17 mouse cellular contexts compared by ENCODE assay signal in the genomic region with DNA sequence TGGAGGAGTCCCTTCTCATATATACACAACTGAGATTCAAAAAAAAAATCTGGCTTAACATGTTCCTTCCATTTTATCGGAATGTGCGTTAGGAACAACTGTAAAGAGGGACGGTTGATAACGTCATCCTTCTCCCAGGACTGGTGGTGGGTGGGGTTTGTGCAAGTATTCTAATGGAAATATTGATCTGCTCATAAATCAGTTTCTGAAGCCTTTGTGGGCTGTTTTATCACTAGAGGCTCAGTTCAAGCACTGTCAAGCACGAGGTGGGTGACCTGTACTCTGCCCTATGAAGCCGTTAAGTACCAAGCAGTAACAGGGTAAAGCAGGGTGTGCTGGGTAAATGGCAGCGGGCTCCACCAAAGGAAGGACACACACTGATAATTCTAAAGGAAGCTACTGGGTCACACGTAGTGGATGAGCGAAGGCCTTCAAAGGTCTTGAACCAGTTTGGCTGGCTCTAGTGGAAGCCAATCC. TPM values are rescaled to one million over a fixed set of nuclear protein-coding genes. Genes with fewer than 3 reads are reported as not detected.
A peak's percentile ranks its signal among the peaks of the same experiment; 100 is the strongest.
DNase-seq lines count a peak whose midpoint lies in the region; ATAC-seq and TF ChIP-seq lines count a peak whose summit lies in the region.
"Had no signal": no experiment of that assay in that cellular context is flagged by ENCODE, and none has a peak within 500 bp of the region (broad histone marks: within the 10 kb centered on the region; RNA-seq: fewer than 3 reads in every experiment).

No protein-coding gene starts in this region.

- H3K4me1 ChIP-seq in liver, adult 2 months (ENCODE audit: control insufficient read depth, insufficient read depth, low read length), result no peaks in the 10 kb centered on the region
- no peaks in the 10 kb centered on the region for H3K4me1 ChIP-seq in liver, postnatal 0 days (ENCODE audit: insufficient read depth)
- no peaks in the 10 kb centered on the region for H3K4me1 ChIP-seq in forebrain, postnatal 0 days (ENCODE audit: insufficient read depth)
- H3K4me1 ChIP-seq in intestine, embryonic 16.5 days (ENCODE audit: control insufficient read depth, insufficient read depth, low read length), result no peaks in the 10 kb centered on the region
- H3K4me1 ChIP-seq: heart, embryonic 12.5 days; lung, embryonic 15.5 days had no signal

- 78% methylated on average over 9 of the region's 9 CpGs for WGBS in liver, adult 2 months
- 76% methylated on average over 9 of the region's 9 CpGs for WGBS in liver, postnatal 0 days (ENCODE audit: insufficient replicate concordance)
- WGBS in forebrain, postnatal 0 days, result 83% methylated on average over 9 of the region's 9 CpGs
- WGBS in intestine, embryonic 16.5 days, result 61% methylated on average over 9 of the region's 9 CpGs

- no peaks in the 10 kb centered on the region for H3K27me3 ChIP-seq in liver, adult 2 months (ENCODE audit: control insufficient read depth, insufficient read depth, low read length)
- H3K27me3 ChIP-seq in liver, postnatal 0 days (ENCODE audit: insufficient read depth, low read length), result no peaks in the 10 kb centered on the region
- H3K27me3 ChIP-seq in forebrain, postnatal 0 days (ENCODE audit: insufficient read depth, low read length), result no peaks in the 10 kb centered on the region
- H3K27me3 ChIP-seq in intestine, embryonic 16.5 days (replicated peaks; ENCODE audit: control insufficient read depth, insufficient read depth, low read length), result no peaks in the 10 kb centered on the region
- H3K27me3 ChIP-seq: heart, embryonic 12.5 days; lung, embryonic 15.5 days; megakaryocyte, embryonic 14.5 days had no signal

- peak; percentile 17 for DNase-seq in liver, adult 2 months (ENCODE audit: extremely low read depth, low read depth, low spot score)
- DNase-seq in liver, postnatal 0 days, result no peak
- no peak for DNase-seq in forebrain, postnatal 0 days
- DNase-seq in layer of hippocampus, adult 11-12 months (ENCODE audit: low spot score), result no peak
- no peak for DNase-seq in urinary bladder, postnatal 36 days (ENCODE audit: low spot score in 2 of 2)
- DNase-seq: adrenal gland, adult 8-10 months; gastrocnemius, postnatal 36 days; heart, postnatal 4 days; liver had no signal

- H3K9me3 ChIP-seq in liver, postnatal 0 days (ENCODE audit: low read length), result no peaks in the 10 kb centered on the region
- no peaks in the 10 kb centered on the region for H3K9me3 ChIP-seq in forebrain, postnatal 0 days (ENCODE audit: low read length)
- H3K9me3 ChIP-seq in intestine, embryonic 16.5 days (ENCODE audit: control insufficient read depth, low read length), result no peaks in the 10 kb centered on the region
- H3K9me3 ChIP-seq: lung, embryonic 15.5 days had no signal

- no peak for ATAC-seq in liver, postnatal 0 days
- 0 out of 2 replicates have a peak, but pooled peaks have one; percentile 36 for ATAC-seq in erythroid progenitor cell, adult 5-6 weeks (replicated peaks; ENCODE audit: low FRiP score, poor library complexity, severe bottlenecking)
- peak; percentile 58 for ATAC-seq in forebrain, postnatal 0 days
- peak; percentile 86 for ATAC-seq in intestine, embryonic 16.5 days
- no peak for ATAC-seq in megakaryocyte-erythroid progenitor cell, adult 5-6 weeks (replicated peaks; ENCODE audit: low FRiP score, low TSS enrichment, poor library complexity, severe bottlenecking)

- no peaks in the 10 kb centered on the region for H3K36me3 ChIP-seq in liver, adult 2 months (ENCODE audit: control insufficient read depth, insufficient read depth, low read length)
- no peaks in the 10 kb centered on the region for H3K36me3 ChIP-seq in liver, postnatal 0 days (replicated peaks; ENCODE audit: insufficient read depth, low read length)
- no peaks in the 10 kb centered on the region for H3K36me3 ChIP-seq in forebrain, postnatal 0 days (ENCODE audit: insufficient read depth)
- no peaks in the 10 kb centered on the region for H3K36me3 ChIP-seq in intestine, embryonic 16.5 days (ENCODE audit: control insufficient read depth, insufficient read depth, low read length)
- H3K36me3 ChIP-seq: G1E; heart, embryonic 12.5 days; lung, embryonic 15.5 days had no signal

- H3K27ac ChIP-seq in liver, adult 2 months (replicated peaks; ENCODE audit: insufficient read depth, low read depth, low read length), result no peak overlapping the region
- no peak overlapping the region for H3K27ac ChIP-seq in liver, postnatal 0 days (ENCODE audit: low read depth)
- no peak overlapping the region for H3K27ac ChIP-seq in forebrain, postnatal 0 days (ENCODE audit: low read depth, low read length)
- no peak overlapping the region for H3K27ac ChIP-seq in intestine, embryonic 16.5 days (ENCODE audit: low read length)
- H3K27ac ChIP-seq: lung, embryonic 15.5 days had no signal

- no peak for TF ChIP-seq CTCF in liver, adult 2 months (IDR thresholded peaks at IDR 0.05; ENCODE audit: low read depth, low read length)
- TF ChIP-seq CTCF in liver, postnatal 0 days (IDR thresholded peaks at IDR 0.05; ENCODE audit: low read depth), result no peak
- TF ChIP-seq CTCF in forebrain, postnatal 0 days (IDR thresholded peaks at IDR 0.05; ENCODE audit: low read depth), result no peak

- no peak for TF ChIP-seq POLR2A in liver, adult 2 months (IDR thresholded peaks at IDR 0.05; ENCODE audit: extremely low read depth, insufficient read depth, low read length)

- no peak overlapping the region for H3K4me2 ChIP-seq in liver, postnatal 0 days (ENCODE audit: low read depth, low read length)
- H3K4me2 ChIP-seq in forebrain, postnatal 0 days (ENCODE audit: low read depth), result no peak overlapping the region
- no peak overlapping the region for H3K4me2 ChIP-seq in intestine, embryonic 16.5 days (ENCODE audit: low read depth, low read length)
- H3K4me2 ChIP-seq: heart, embryonic 12.5 days; lung, embryonic 15.5 days had no signal

- H3K79me2 ChIP-seq in liver, adult 2 months (ENCODE audit: control insufficient read depth, insufficient read depth, low read length), result no peaks in the 10 kb centered on the region

- H3K4me3 ChIP-seq in liver, adult 2 months (ENCODE audit: insufficient read depth, low read depth, low read length), result no peak overlapping the region
- no peak overlapping the region for H3K4me3 ChIP-seq in liver, postnatal 0 days (ENCODE audit: low read depth, low read length)
- H3K4me3 ChIP-seq in forebrain, postnatal 0 days (ENCODE audit: low read depth, low read length), result no peak overlapping the region
- no peak overlapping the region for H3K4me3 ChIP-seq in intestine, embryonic 16.5 days (ENCODE audit: low read length)
- H3K4me3 ChIP-seq: heart, embryonic 12.5 days; lung, embryonic 15.5 days; megakaryocyte, embryonic 14.5 days had no signal

- TF ChIP-seq EP300 in liver, postnatal 0 days (IDR thresholded peaks at IDR 0.05; ENCODE audit: low read depth), result no peak

- H3K9ac ChIP-seq in liver, adult 2 months (ENCODE audit: low read depth, low read length), result no peak overlapping the region
- H3K9ac ChIP-seq in liver, postnatal 0 days (replicated peaks), result no peak overlapping the region
- H3K9ac ChIP-seq in forebrain, postnatal 0 days, result no peak overlapping the region
- no peak overlapping the region for H3K9ac ChIP-seq in intestine, embryonic 16.5 days (ENCODE audit: low read depth, low read length)
- H3K9ac ChIP-seq: heart, embryonic 12.5 days; lung, embryonic 15.5 days had no signal

RNA-seq across cellular contexts. Expression of a gene that starts 13.5 kb away (rescaled TPM):
- total RNA-seq in liver, adult 2 months (2014; rRNA removed), result not detected in 2 replicates
- not detected in 2 replicates for polyA plus RNA-seq in liver, adult 2 months (2012; rRNA removed)
- polyA plus RNA-seq in liver, postnatal 0 days (2015; fragmentation: Nextera tagmentation; extraction: Ambion mirVana), result 0.02 and 0.18 TPM in 2 replicates
- total RNA-seq in erythroid progenitor cell, adult 5-6 weeks (2015; ENCODE audit: low replicate concordance), result 1.4 TPM in 1 of 2 replicates, not detected in the other
- total RNA-seq in erythroid progenitor cell, adult 5-6 weeks (2017; ENCODE audit: low replicate concordance), result 0.13 TPM in 1 of 2 replicates, not detected in the other
- 29.1 and 39.5 TPM in 2 replicates for total RNA-seq in forebrain, postnatal 0 days (2014; rRNA removed)
- polyA plus RNA-seq in forebrain, postnatal 0 days (2015; fragmentation: Nextera tagmentation; extraction: Ambion mirVana), result 5.7 and 8.4 TPM in 2 replicates
- polyA plus RNA-seq in intestine, embryonic 16.5 days (2015; fragmentation: Nextera tagmentation; extraction: Ambion mirVana), result 0.56 and 0.59 TPM in 2 replicates
- total RNA-seq in megakaryocyte-erythroid progenitor cell, adult 5-6 weeks (2014; fragmentation: Nextera tagmentation), result not detected in 2 replicates
- total RNA-seq in megakaryocyte-erythroid progenitor cell, adult 5-6 weeks (2017), result 0.28 TPM in 1 of 2 replicates, not detected in the other
- total RNA-seq: common myeloid progenitor, adult 5-6 weeks had no signal
- polyA plus RNA-seq: G1E had no signal

RNA-seq across cellular contexts. Expression of a gene that starts 15.3 kb away (rescaled TPM):
- 320 and 383 TPM in 2 replicates for total RNA-seq in liver, adult 2 months (2014; rRNA removed)
- polyA plus RNA-seq in liver, adult 2 months (2012; rRNA removed), result 91.8 and 151 TPM in 2 replicates
- 271 and 289 TPM in 2 replicates for polyA plus RNA-seq in liver, postnatal 0 days (2015; fragmentation: Nextera tagmentation; extraction: Ambion mirVana)
- 16.3 and 18.0 TPM in 2 replicates for total RNA-seq in erythroid progenitor cell, adult 5-6 weeks (2015; ENCODE audit: low replicate concordance)
- 8.3 and 38.5 TPM in 2 replicates for total RNA-seq in erythroid progenitor cell, adult 5-6 weeks (2017; ENCODE audit: low replicate concordance)
- 31.5 and 32.4 TPM in 2 replicates for total RNA-seq in forebrain, postnatal 0 days (2014; rRNA removed)
- polyA plus RNA-seq in forebrain, postnatal 0 days (2015; fragmentation: Nextera tagmentation; extraction: Ambion mirVana), result 39.7 and 40.1 TPM in 2 replicates
- 146 and 152 TPM in 2 replicates for polyA plus RNA-seq in intestine, embryonic 16.5 days (2015; fragmentation: Nextera tagmentation; extraction: Ambion mirVana)
- 69.9 and 82.5 TPM in 2 replicates for total RNA-seq in megakaryocyte-erythroid progenitor cell, adult 5-6 weeks (2014; fragmentation: Nextera tagmentation)
- total RNA-seq in megakaryocyte-erythroid progenitor cell, adult 5-6 weeks (2017), result 201 and 332 TPM in 2 replicates

RNA-seq across cellular contexts. Expression of a gene that starts 47.0 kb away (rescaled TPM):
- 57.5 and 57.8 TPM in 2 replicates for total RNA-seq in liver, adult 2 months (2014; rRNA removed)
- 26.7 and 38.6 TPM in 2 replicates for polyA plus RNA-seq in liver, adult 2 months (2012; rRNA removed)
- 28.7 and 31.8 TPM in 2 replicates for polyA plus RNA-seq in liver, postnatal 0 days (2015; fragmentation: Nextera tagmentation; extraction: Ambion mirVana)
- total RNA-seq in erythroid progenitor cell, adult 5-6 weeks (2015; ENCODE audit: low replicate concordance), result 174 and 210 TPM in 2 replicates
- total RNA-seq in erythroid progenitor cell, adult 5-6 weeks (2017; ENCODE audit: low replicate concordance), result 142 and 143 TPM in 2 replicates
- 69.9 and 71.2 TPM in 2 replicates for total RNA-seq in forebrain, postnatal 0 days (2014; rRNA removed)
- 56.9 and 58.3 TPM in 2 replicates for polyA plus RNA-seq in forebrain, postnatal 0 days (2015; fragmentation: Nextera tagmentation; extraction: Ambion mirVana)
- polyA plus RNA-seq in intestine, embryonic 16.5 days (2015; fragmentation: Nextera tagmentation; extraction: Ambion mirVana), result 49.4 and 54.2 TPM in 2 replicates
- 211 and 271 TPM in 2 replicates for total RNA-seq in megakaryocyte-erythroid progenitor cell, adult 5-6 weeks (2014; fragmentation: Nextera tagmentation)
- 274 and 354 TPM in 2 replicates for total RNA-seq in megakaryocyte-erythroid progenitor cell, adult 5-6 weeks (2017)

RNA-seq across cellular contexts. Expression of a gene that starts 53.8 kb away (rescaled TPM):
- total RNA-seq in liver, adult 2 months (2014; rRNA removed), result 0.07 and 0.09 TPM in 2 replicates
- not detected in 2 replicates for polyA plus RNA-seq in liver, adult 2 months (2012; rRNA removed)
- not detected in 2 replicates for polyA plus RNA-seq in liver, postnatal 0 days (2015; fragmentation: Nextera tagmentation; extraction: Ambion mirVana)
- 0.72 TPM in 1 of 2 replicates, not detected in the other for total RNA-seq in erythroid progenitor cell, adult 5-6 weeks (2015; ENCODE audit: low replicate concordance)
- not detected in 2 replicates for total RNA-seq in erythroid progenitor cell, adult 5-6 weeks (2017; ENCODE audit: low replicate concordance)
- 0.31 and 0.95 TPM in 2 replicates for total RNA-seq in forebrain, postnatal 0 days (2014; rRNA removed)
- 0.05 and 0.13 TPM in 2 replicates for polyA plus RNA-seq in forebrain, postnatal 0 days (2015; fragmentation: Nextera tagmentation; extraction: Ambion mirVana)
- polyA plus RNA-seq in intestine, embryonic 16.5 days (2015; fragmentation: Nextera tagmentation; extraction: Ambion mirVana), result 0.06 and 0.07 TPM in 2 replicates
- total RNA-seq in megakaryocyte-erythroid progenitor cell, adult 5-6 weeks (2014; fragmentation: Nextera tagmentation), result 0.17 and 0.49 TPM in 2 replicates
- total RNA-seq in megakaryocyte-erythroid progenitor cell, adult 5-6 weeks (2017), result not detected in 2 replicates
- total RNA-seq: gastrocnemius, postnatal 36 days had no signal
- polyA plus RNA-seq: G1E had no signal

Comparison
In these comparisons a context has a peak if more than half of its experiments do, and no peak if none do; other contexts are left out.
1. ATAC-seq: peak in erythroid progenitor cell, adult 5-6 weeks (single experiment), forebrain, postnatal 0 days (single experiment) and intestine, embryonic 16.5 days (single experiment); none in liver, postnatal 0 days (single experiment) and megakaryocyte-erythroid progenitor cell, adult 5-6 weeks (single experiment).
2. RNA of a gene that starts 13.5 kb away (total RNA-seq): 29.1 to 39.5 TPM in forebrain, postnatal 0 days; 0.28 TPM in megakaryocyte-erythroid progenitor cell, adult 5-6 weeks, not detected in liver, adult 2 months and 0.13 to 1.4 TPM in erythroid progenitor cell, adult 5-6 weeks; every median in the first group is over 10 times any median in the second.